Mouse (Mus musculus): ENCODE measurements at regions not wholly inside any gene's neighbourhood (a gene's known extent, or its start where the extent isn't known, plus 50 kb on each side); places are given as distances from the start of the nearest gene placed in this dataset.

DNA sequence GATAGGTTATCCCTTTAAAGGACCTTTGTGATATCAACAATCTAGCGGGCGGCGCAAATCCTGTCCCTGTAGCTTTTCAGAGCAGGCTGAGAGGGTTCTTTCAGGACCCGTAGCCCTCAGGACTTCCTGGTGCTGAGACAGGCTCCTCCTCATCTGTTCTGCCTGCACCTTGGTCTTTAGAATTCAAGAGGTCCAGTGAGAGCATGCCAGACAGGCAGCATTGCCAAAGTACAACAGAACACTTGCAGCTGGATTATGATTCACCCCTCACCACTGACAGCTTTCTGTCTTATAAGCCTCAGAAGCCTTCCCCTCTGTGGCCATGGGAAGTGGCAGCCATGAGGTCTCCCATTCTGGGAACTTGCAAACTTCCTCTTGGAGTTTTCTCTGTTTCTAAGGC is 216.0 kb upstream of the Irx2 start:
- 83% methylated on average over 4 of the region's 4 CpGs for WGBS
- Histone ChIP-seq H3K27me3 (replicated peaks; ENCODE audit: low read depth, poor library complexity, severe bottlenecking) (no peaks in the 10 kb centered on the region), H3K27ac (replicated peaks) (no peak overlapping the region), H3K4me3 (no peak overlapping the region), H3K9me3 (no peaks in the 10 kb centered on the region), H3K36me3 (replicated peaks) (no peaks in the 10 kb centered on the region), H3K4me1 (no peaks in the 10 kb centered on the region)
- DNase-seq (ENCODE audit: low spot score) = no peak

DNA sequence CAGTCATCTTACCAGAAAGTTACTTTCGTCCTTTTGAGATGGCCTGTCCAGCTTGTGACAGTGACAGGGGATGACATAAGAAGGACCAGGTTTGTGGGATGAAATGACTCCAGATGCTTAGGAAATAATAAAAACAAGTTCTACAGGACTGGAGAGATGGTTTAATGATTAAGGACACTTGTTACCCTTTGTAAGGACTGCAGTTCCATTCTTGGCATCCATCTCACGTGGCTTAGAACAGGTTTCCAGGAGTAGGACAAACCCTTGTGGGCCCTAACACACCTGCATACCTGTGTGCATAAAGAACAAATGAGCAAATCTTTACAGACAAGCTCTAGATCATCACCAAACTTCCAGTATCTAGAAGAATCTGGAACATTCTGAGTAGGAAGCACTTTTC is 211.6 kb upstream of the Irx2 start:
- Histone ChIP-seq H3K9me3 (no peaks in the 10 kb centered on the region), H3K4me1 (no peaks in the 10 kb centered on the region), H3K4me3 (no peak overlapping the region), H3K27ac (replicated peaks) (no peak overlapping the region), H3K27me3 (replicated peaks; ENCODE audit: low read depth, poor library complexity, severe bottlenecking) (no peaks in the 10 kb centered on the region), H3K36me3 (replicated peaks) (no peaks in the 10 kb centered on the region)
- WGBS = 81% methylated on average over 2 of the region's 2 CpGs
- DNase-seq (ENCODE audit: low spot score) = no peak

- H3K4me1 ChIP-seq = no peaks in the 10 kb centered on the region
- H3K9me3 ChIP-seq = no peaks in the 10 kb centered on the region
- no peak overlapping the region for H3K4me3 ChIP-seq
- H3K36me3 ChIP-seq (replicated peaks) = no peaks in the 10 kb centered on the region
- no peaks in the 10 kb centered on the region for H3K27me3 ChIP-seq (replicated peaks; ENCODE audit: low read depth, poor library complexity, severe bottlenecking)
- H3K27ac ChIP-seq (replicated peaks) = no peak overlapping the region
- DNase-seq (ENCODE audit: low spot score) = no peak
- WGBS = 85% methylated on average over 3 of the region's 3 CpGs
Observed at GRCm38 (mm10) chr13:72417816-72418215, 210.8 kb upstream of the Irx2 start.

- Histone ChIP-seq H3K4me3 (no peak overlapping the region), H3K27me3 (replicated peaks; ENCODE audit: low read depth, poor library complexity, severe bottlenecking) (no peaks in the 10 kb centered on the region), H3K4me1 (no peaks in the 10 kb centered on the region), H3K36me3 (replicated peaks) (no peaks in the 10 kb centered on the region), H3K27ac (replicated peaks) (no peak overlapping the region), H3K9me3 (no peaks in the 10 kb centered on the region)
- WGBS = 81% methylated on average over 2 of the region's 2 CpGs
- DNase-seq (ENCODE audit: low spot score) = no peak
Observed at GRCm38 (mm10) chr13:72418285-72418684, 210.3 kb upstream of the Irx2 start.

DNA sequence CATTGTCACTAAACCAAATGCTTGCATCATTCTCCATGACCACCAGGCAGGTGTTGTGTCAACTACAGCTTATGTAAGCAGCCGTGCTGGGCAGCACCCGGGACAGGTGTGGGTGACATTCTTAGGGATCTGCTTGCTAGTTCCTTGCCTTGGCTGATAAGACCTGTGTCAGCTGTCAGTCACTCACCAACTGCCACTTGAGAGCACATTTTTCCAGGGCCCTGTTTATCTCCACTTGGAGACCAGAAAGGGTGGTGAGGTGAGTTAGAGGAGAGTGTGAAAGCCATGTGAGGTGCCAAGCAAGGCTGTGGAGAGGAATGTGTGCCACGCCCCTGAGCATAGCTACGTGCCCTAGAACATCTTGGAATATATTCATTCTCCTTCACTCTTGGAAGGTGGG is 209.1 kb upstream of the Irx2 start:
- 88% methylated on average over 4 of the region's 4 CpGs for WGBS
- Histone ChIP-seq H3K27me3 (replicated peaks; ENCODE audit: low read depth, poor library complexity, severe bottlenecking) (no peaks in the 10 kb centered on the region), H3K36me3 (replicated peaks) (no peaks in the 10 kb centered on the region), H3K4me3 (no peak overlapping the region), H3K9me3 (no peaks in the 10 kb centered on the region), H3K4me1 (no peaks in the 10 kb centered on the region), H3K27ac (replicated peaks) (no peak overlapping the region)
- DNase-seq (ENCODE audit: low spot score) = no peak

DNA sequence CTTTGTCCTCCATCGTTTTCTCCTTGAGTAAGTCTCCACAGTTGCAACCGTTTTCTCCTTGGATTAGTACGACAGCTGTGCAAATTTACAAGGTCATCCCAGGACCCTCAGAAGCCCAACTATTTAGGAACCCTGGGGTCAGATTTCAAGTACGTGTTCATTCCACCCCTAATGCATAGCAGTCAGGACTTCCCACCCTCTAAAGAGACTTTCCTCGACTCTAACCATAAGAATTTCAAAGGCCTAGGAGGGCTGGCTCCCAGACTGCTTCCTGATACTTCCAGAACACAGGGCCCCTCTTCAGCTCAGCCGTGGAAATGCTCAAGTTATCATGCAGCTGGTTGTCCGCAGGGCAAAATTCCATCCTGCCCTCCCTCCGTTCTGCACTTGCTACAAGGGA is 202.7 kb upstream of the Irx2 start:
- Histone ChIP-seq H3K4me1 (peaks cover 19% of the 10 kb centered on the region), H3K9me3 (no peaks in the 10 kb centered on the region), H3K27me3 (replicated peaks; ENCODE audit: low read depth, poor library complexity, severe bottlenecking) (no peaks in the 10 kb centered on the region), H3K27ac (replicated peaks) (peak overlapping the region; percentile 61), H3K4me3 (no peak overlapping the region), H3K36me3 (replicated peaks) (no peaks in the 10 kb centered on the region)
- WGBS = 36% methylated on average over 8 of the region's 8 CpGs
- peak; percentile 52 for DNase-seq (ENCODE audit: low spot score)

DNA sequence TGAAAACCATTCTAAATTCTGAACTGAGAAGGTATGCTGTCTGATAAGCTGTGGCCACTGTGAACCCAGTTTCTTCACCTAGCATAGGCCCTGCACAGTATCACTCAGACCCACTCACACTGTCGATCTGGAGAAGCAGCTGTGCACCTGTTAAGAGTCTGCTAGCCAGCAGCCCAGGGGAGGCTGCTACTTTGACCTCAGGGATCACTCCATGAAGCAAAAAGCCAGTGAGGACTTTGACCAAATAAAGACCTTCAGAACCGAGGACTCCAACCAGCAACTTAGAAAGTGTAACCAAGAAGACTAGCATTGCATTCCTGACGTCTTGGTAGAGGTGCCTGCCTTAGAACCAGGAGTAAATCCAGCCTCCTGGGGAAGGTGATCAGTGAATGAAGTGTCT is 183.3 kb upstream of the Irx2 start:
- Histone ChIP-seq H3K9me3 (no peaks in the 10 kb centered on the region), H3K27me3 (replicated peaks; ENCODE audit: low read depth, poor library complexity, severe bottlenecking) (no peaks in the 10 kb centered on the region), H3K4me3 (no peak overlapping the region), H3K4me1 (no peaks in the 10 kb centered on the region), H3K36me3 (replicated peaks) (no peaks in the 10 kb centered on the region), H3K27ac (replicated peaks) (no peak overlapping the region)
- DNase-seq (ENCODE audit: low spot score) = no peak
- 75% methylated on average over 3 of the region's 3 CpGs for WGBS

DNA sequence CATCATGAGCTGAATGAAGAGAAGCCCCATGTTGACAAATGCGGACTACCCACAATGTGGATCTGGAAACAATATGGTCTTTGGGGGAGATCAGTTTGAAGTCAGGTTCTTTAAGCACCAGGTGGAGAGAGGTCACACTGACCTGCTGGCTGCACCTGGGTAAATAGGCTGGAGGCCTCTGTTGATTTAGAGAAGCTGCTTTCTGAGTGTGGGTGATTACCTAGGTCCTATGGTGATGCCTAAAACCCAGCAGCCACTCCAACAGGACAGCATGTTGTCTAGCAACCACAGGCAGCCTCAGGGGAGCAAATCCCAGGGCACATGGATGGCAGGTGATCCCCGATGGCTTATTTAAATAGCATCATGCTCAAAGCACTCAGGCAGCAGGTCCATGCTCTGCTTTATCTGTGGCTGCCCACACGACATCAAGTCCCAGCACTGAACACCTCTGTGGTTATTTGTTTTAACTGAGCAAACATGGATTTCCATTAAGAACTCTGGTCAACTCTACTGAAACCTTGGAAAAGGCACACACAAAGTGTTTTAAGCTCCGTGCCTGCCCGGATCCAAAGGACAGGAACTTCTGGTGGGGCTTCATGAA is 180.1 kb upstream of the Irx2 start:
- H3K4me3 ChIP-seq = no peak overlapping the region
- no peaks in the 10 kb centered on the region for H3K27me3 ChIP-seq (replicated peaks; ENCODE audit: low read depth, poor library complexity, severe bottlenecking)
- WGBS = 85% methylated on average over 5 of the region's 5 CpGs
- H3K9me3 ChIP-seq = no peaks in the 10 kb centered on the region
- DNase-seq (ENCODE audit: low spot score) = no peak
- no peaks in the 10 kb centered on the region for H3K4me1 ChIP-seq
- no peaks in the 10 kb centered on the region for H3K36me3 ChIP-seq (replicated peaks)
- no peak overlapping the region for H3K27ac ChIP-seq (replicated peaks)

GRCm38 (mm10) chr13:72495353-72495752 is 133.3 kb upstream of the Irx2 start:
- peaks cover 3% of the 10 kb centered on the region; the same call in 1 of the 2 replicates for H3K27me3 ChIP-seq (replicated peaks; ENCODE audit: low read depth, poor library complexity, severe bottlenecking)
- no peak for DNase-seq (ENCODE audit: low spot score)
- no peak overlapping the region for H3K4me3 ChIP-seq
- no peak overlapping the region for H3K27ac ChIP-seq (replicated peaks)
- H3K36me3 ChIP-seq (replicated peaks) = no peaks in the 10 kb centered on the region
- H3K9me3 ChIP-seq = no peaks in the 10 kb centered on the region
- H3K4me1 ChIP-seq = 0 out of 2 replicates have a peak, but pooled peaks cover 3% of the 10 kb centered on the region
- WGBS = 84% methylated on average over 7 of the region's 7 CpGs

- Histone ChIP-seq H3K27me3 (replicated peaks; ENCODE audit: low read depth, poor library complexity, severe bottlenecking) (peaks cover 3% of the 10 kb centered on the region; the same call in 1 of the 2 replicates), H3K36me3 (replicated peaks) (no peaks in the 10 kb centered on the region), H3K4me1 (0 out of 2 replicates have a peak, but pooled peaks cover 3% of the 10 kb centered on the region), H3K9me3 (no peaks in the 10 kb centered on the region), H3K4me3 (no peak overlapping the region), H3K27ac (replicated peaks) (no peak overlapping the region)
- WGBS = 70% methylated on average over 5 of the region's 5 CpGs
- no peak for DNase-seq (ENCODE audit: low spot score)
Observed at GRCm38 (mm10) chr13:72497036-72497435, 131.6 kb upstream of the Irx2 start.

DNA sequence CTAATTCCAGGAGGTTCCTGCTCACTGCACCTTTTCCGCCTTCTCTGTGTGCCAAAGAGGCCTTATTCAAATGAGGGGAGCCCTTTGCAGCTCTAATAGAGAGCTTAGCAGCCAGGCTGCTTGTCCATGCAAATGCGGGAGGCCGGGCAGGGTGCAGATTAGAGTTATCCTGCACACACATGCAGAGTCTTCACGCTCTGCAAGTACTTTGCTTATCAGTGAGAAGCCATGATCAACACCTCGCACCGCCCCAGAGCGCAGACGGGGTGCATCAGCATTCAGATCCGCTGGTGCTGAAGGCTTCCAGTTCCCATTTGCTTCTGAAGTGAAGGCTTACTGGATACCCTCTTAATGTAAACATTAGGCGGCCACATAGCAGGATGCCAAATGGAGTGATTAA is 131.1 kb upstream of the Irx2 start:
- no peaks in the 10 kb centered on the region for H3K9me3 ChIP-seq
- DNase-seq (ENCODE audit: low spot score) = no peak
- no peaks in the 10 kb centered on the region for H3K36me3 ChIP-seq (replicated peaks)
- 20% methylated on average over 10 of the region's 10 CpGs for WGBS
- 0 out of 2 replicates have a peak, but pooled peaks cover 3% of the 10 kb centered on the region for H3K4me1 ChIP-seq
- peaks cover 3% of the 10 kb centered on the region; the same call in 1 of the 2 replicates for H3K27me3 ChIP-seq (replicated peaks; ENCODE audit: low read depth, poor library complexity, severe bottlenecking)
- H3K4me3 ChIP-seq = no peak overlapping the region
- no peak overlapping the region for H3K27ac ChIP-seq (replicated peaks)

DNA sequence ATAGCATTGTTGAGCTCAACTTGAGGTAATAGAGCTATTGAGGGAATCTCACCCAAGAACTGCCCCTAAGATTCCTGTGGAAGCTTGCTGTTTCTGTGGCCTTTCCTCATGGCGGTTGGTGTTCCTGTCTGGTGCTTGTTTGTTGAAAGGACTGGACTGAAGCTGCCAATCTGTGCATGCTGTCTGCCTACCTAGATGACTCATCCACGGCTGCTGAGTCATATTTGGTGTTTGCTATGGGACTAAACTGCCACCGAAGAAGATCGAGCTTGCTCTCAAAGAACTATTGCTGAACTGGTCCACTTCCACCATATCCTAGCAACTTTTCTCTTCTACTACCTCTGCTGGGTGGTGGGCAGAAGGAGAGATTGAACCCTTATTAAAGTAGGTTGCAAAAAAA is 122.7 kb upstream of the Irx2 start:
- Histone ChIP-seq H3K9me3 (no peaks in the 10 kb centered on the region), H3K27ac (replicated peaks) (no peak overlapping the region), H3K36me3 (replicated peaks) (no peaks in the 10 kb centered on the region), H3K4me1 (no peaks in the 10 kb centered on the region), H3K4me3 (no peak overlapping the region), H3K27me3 (replicated peaks; ENCODE audit: low read depth, poor library complexity, severe bottlenecking) (no peaks in the 10 kb centered on the region)
- no peak for DNase-seq (ENCODE audit: low spot score)
- 86% methylated on average over 4 of the region's 4 CpGs for WGBS

GRCm38 (mm10) chr13:72538633-72539032 is 90.0 kb upstream of the Irx2 start:
- H3K9me3 ChIP-seq = no peaks in the 10 kb centered on the region
- no peaks in the 10 kb centered on the region for H3K36me3 ChIP-seq (replicated peaks)
- H3K27me3 ChIP-seq (replicated peaks; ENCODE audit: low read depth, poor library complexity, severe bottlenecking) = no peaks in the 10 kb centered on the region
- no peak overlapping the region for H3K27ac ChIP-seq (replicated peaks)
- H3K4me3 ChIP-seq = no peak overlapping the region
- 88% methylated on average over 4 of the region's 4 CpGs for WGBS
- H3K4me1 ChIP-seq = no peaks in the 10 kb centered on the region
- DNase-seq (ENCODE audit: low spot score) = no peak
